Mouse (Mus musculus) bone marrow, adult 2 months (tissue): ENCODE measurements around the gene Uox.

ENCODE experiments used
- CTCF ChIP-seq: fragments of 200-500 bp; IDR thresholded peaks from 2 replicates; pipeline ENCODE4 v1.5.1; 2011; ENCODE audit warnings: low read length, control low read depth; ENCODE audit not compliant: control insufficient read depth, insufficient read depth
- POLR2A ChIP-seq: fragments of 200-500 bp; IDR thresholded peaks from 2 replicates; pipeline ENCODE4 v1.6.1; 2011; ENCODE audit warnings: low read depth, mild to moderate bottlenecking, control low read depth, low read length, borderline replicate concordance; ENCODE audit not compliant: control insufficient read depth

- TF ChIP-seq CTCF, result no peak
- TF ChIP-seq POLR2A, result no peak
Measured at GRCm38 (mm10) chr3:146657433-146657832, 87.2 kb downstream of the Uox start.
